18 mouse cellular contexts compared by ENCODE assay signal in genomic region chr10:37666535-37666934, GRCm38 (mm10).
A peak's percentile ranks its signal among the peaks of the same experiment; 100 is the strongest.
DNase-seq lines count a peak whose midpoint lies in the region; ATAC-seq lines count a peak whose summit lies in the region.
"Had no signal": no experiment of that assay in that cellular context is flagged by ENCODE, and none has a peak within 500 bp of the region (broad histone marks: within the 10 kb centered on the region; RNA-seq: fewer than 3 reads in every experiment).

No protein-coding gene starts in this region.

- DNase-seq in midbrain, embryonic 10.5 days (ENCODE audit: low spot score) = peak; percentile 29
- peak; percentile 8 for DNase-seq in ZHBTc4 (ENCODE audit: low read depth, low spot score)
- peak; percentile 6 for DNase-seq in embryo, embryonic 9.5 days (ENCODE audit: extremely low spot score)
- DNase-seq in kidney, adult 18-20 months = no peak
- DNase-seq in right cerebral cortex, postnatal 4 days = no peak
- DNase-seq in MN1 (ENCODE audit: low spot score) = no peak
- DNase-seq: adrenal gland, adult 2 months; cerebellum, postnatal 10 days; gastrocnemius, postnatal 25 days; heart, postnatal 36 days; lung, adult 18-20 months; lung, postnatal 36 days; thymus, adult 2 months had no signal

- WGBS in midbrain, embryonic 10.5 days = 69% methylated on average over 2 of the region's 2 CpGs
- 28% methylated on average over 2 of the region's 2 CpGs for WGBS in midbrain, embryonic 16.5 days
- WGBS in midbrain, embryonic 12.5 days = 53% methylated on average over 2 of the region's 2 CpGs

- H3K9ac ChIP-seq in midbrain, embryonic 16.5 days (ENCODE audit: low read depth, low read length) = no peak overlapping the region
- no peak overlapping the region for H3K9ac ChIP-seq in midbrain, embryonic 12.5 days (replicated peaks)
- H3K9ac ChIP-seq: limb, embryonic 15.5 days had no signal

- peak overlapping the region; percentile 79 for H3K27ac ChIP-seq in midbrain, embryonic 10.5 days (replicated peaks)
- no peak overlapping the region for H3K27ac ChIP-seq in midbrain, embryonic 16.5 days (ENCODE audit: low read length)
- H3K27ac ChIP-seq in midbrain, embryonic 12.5 days (replicated peaks) = peak overlapping the region; percentile 70; the same call in 1 of the 2 replicates
- H3K27ac ChIP-seq: limb, embryonic 15.5 days had no signal

- H3K4me2 ChIP-seq in midbrain, embryonic 16.5 days (ENCODE audit: low read length) = no peak overlapping the region
- H3K4me2 ChIP-seq in midbrain, embryonic 12.5 days (replicated peaks) = no peak overlapping the region
- H3K4me2 ChIP-seq: heart, embryonic 11.5 days; limb, embryonic 15.5 days had no signal

- no peak for ATAC-seq in midbrain, embryonic 16.5 days
- peak; percentile 71 for ATAC-seq in midbrain, embryonic 12.5 days (ENCODE audit: low FRiP score, low read depth)

- no peaks in the 10 kb centered on the region for H3K9me3 ChIP-seq in midbrain, embryonic 10.5 days (replicated peaks)
- no peaks in the 10 kb centered on the region for H3K9me3 ChIP-seq in midbrain, embryonic 16.5 days (replicated peaks; ENCODE audit: control insufficient read depth, low read length, poor library complexity, severe bottlenecking)
- no peaks in the 10 kb centered on the region for H3K9me3 ChIP-seq in midbrain, embryonic 12.5 days
- H3K9me3 ChIP-seq: limb, embryonic 15.5 days had no signal

- peaks cover 43% of the 10 kb centered on the region for H3K4me1 ChIP-seq in midbrain, embryonic 10.5 days
- peaks cover 3% of the 10 kb centered on the region for H3K4me1 ChIP-seq in midbrain, embryonic 16.5 days (ENCODE audit: control insufficient read depth, insufficient read depth, low read length)
- H3K4me1 ChIP-seq in midbrain, embryonic 12.5 days = peaks cover 23% of the 10 kb centered on the region
- H3K4me1 ChIP-seq: limb, embryonic 15.5 days had no signal

- no peaks in the 10 kb centered on the region for H3K36me3 ChIP-seq in midbrain, embryonic 10.5 days
- no peaks in the 10 kb centered on the region for H3K36me3 ChIP-seq in midbrain, embryonic 16.5 days (ENCODE audit: control insufficient read depth, insufficient read depth, low read length)
- H3K36me3 ChIP-seq in midbrain, embryonic 12.5 days = no peaks in the 10 kb centered on the region
- H3K36me3 ChIP-seq: limb, embryonic 15.5 days had no signal

- H3K4me3 ChIP-seq in midbrain, embryonic 10.5 days = no peak overlapping the region
- H3K4me3 ChIP-seq in midbrain, embryonic 16.5 days (ENCODE audit: low read depth, low read length) = no peak overlapping the region
- no peak overlapping the region for H3K4me3 ChIP-seq in midbrain, embryonic 12.5 days
- H3K4me3 ChIP-seq: erythroblast, embryonic 14.5 days; limb, embryonic 15.5 days had no signal

- H3K27me3 ChIP-seq in midbrain, embryonic 10.5 days (ENCODE audit: low read depth, poor library complexity, severe bottlenecking) = no peaks in the 10 kb centered on the region
- H3K27me3 ChIP-seq in midbrain, embryonic 16.5 days (ENCODE audit: control insufficient read depth, insufficient read depth, low read depth, low read length) = no peaks in the 10 kb centered on the region
- no peaks in the 10 kb centered on the region for H3K27me3 ChIP-seq in midbrain, embryonic 12.5 days
- H3K27me3 ChIP-seq: limb, embryonic 15.5 days had no signal

Comparison
In these comparisons a context has a peak if more than half of its experiments do, and no peak if none do; other contexts are left out.
1. DNase-seq: peak in midbrain, embryonic 10.5 days (single experiment), ZHBTc4 (single experiment) and embryo, embryonic 9.5 days (single experiment); none in kidney, adult 18-20 months (single experiment), right cerebral cortex, postnatal 4 days (single experiment) and MN1 (single experiment).